Mouse (Mus musculus) brown adipose tissue, adult 24 weeks (tissue): ENCODE data around the gene Cldn34b2. TPM values are rescaled to one million over a fixed set of nuclear protein-coding genes. Genes with fewer than 3 reads are reported as not detected.

ENCODE experiments used
- polyA plus RNA-seq: library from polyadenylated mRNA; stranded (reverse); fragments of >200 nt; gene quantifications from 2 replicates; pipeline ENCODE4 v1.2.4, GENCODE M21; 2012; ENCODE audit not compliant: missing spikeins, insufficient read depth, insufficient read length

The Cldn34b2 gene
- polyA plus RNA-seq, 1 experiment, result not detected

Other genes with a start within 250 kb of the Cldn34b2 start
- not detected in 2 replicates for gene Cldn34b1, start 238.1 kb downstream of the Cldn34b2 start, polyA plus RNA-seq
- not detected in 2 replicates for gene Magea6, start 192.4 kb downstream of the Cldn34b2 start, polyA plus RNA-seq
- gene Magea3, start 178.9 kb downstream of the Cldn34b2 start, polyA plus RNA-seq, result not detected in 2 replicates
- not detected in 2 replicates for gene Magea8, start 132.6 kb downstream of the Cldn34b2 start, polyA plus RNA-seq
- gene Magea5, start 65.3 kb downstream of the Cldn34b2 start, polyA plus RNA-seq, result not detected in 2 replicates
- not detected in 2 replicates for gene Magea1, start 38.6 kb downstream of the Cldn34b2 start, polyA plus RNA-seq
- not detected in 2 replicates for gene Magea2, start 34.7 kb downstream of the Cldn34b2 start, polyA plus RNA-seq
- gene Sat1, start 88.0 kb upstream of the Cldn34b2 start, polyA plus RNA-seq, result 117 and 194 TPM in 2 replicates
- 68.1 and 81.0 TPM in 2 replicates for gene Acot9, start 134.0 kb upstream of the Cldn34b2 start, polyA plus RNA-seq
- 30.6 and 41.9 TPM in 2 replicates for gene Prdx4, start 212.3 kb upstream of the Cldn34b2 start, polyA plus RNA-seq